7 mouse cellular contexts compared by ENCODE assay signal in the genomic region with DNA sequence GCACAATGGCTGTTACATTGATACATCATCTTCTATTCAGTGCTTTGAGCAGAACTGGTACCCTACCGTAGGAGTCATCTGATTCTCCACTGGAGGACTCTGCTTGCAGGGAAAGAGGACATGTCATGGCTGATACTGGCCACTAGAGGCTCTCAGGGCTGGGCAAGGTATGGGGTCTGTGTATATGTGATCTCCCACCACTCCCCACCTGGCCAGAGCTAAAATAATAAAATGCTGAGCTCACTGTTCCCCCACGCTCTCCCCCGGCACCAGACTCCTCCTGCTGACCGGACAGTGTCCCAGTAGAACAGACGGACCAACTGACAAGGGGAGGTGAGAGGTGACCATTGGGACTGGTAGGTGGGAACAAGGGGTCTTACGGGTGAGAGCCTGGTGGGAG. TPM values are rescaled to one million over a fixed set of nuclear protein-coding genes. Genes with fewer than 3 reads are reported as not detected.
DNase-seq lines count a peak whose midpoint lies in the region; ATAC-seq and TF ChIP-seq lines count a peak whose summit lies in the region.

A gene (plus strand): TSS at position 231 of the 400 bp plus-strand sequence.

- 0 out of 2 replicates have a peak, but pooled peaks have one; percentile 39 for ATAC-seq in forebrain, embryonic 15.5 days (replicated peaks)
- ATAC-seq in hindbrain, embryonic 13.5 days (ENCODE audit: low FRiP score) = no peak; the same call in 1 of the 2 replicates
- ATAC-seq in neural tube, embryonic 15.5 days (ENCODE audit: low FRiP score) = no peak
- ATAC-seq in cerebellum, adult (ENCODE audit: insufficient number of reproducible peaks, low FRiP score, low TSS enrichment) = no peak

- no peak within 1 kb of the TSS for H3K27ac ChIP-seq in testis, adult 2 months (ENCODE audit: control insufficient read depth, insufficient read depth, low read depth, low read length)
- H3K27ac ChIP-seq in forebrain, embryonic 15.5 days (replicated peaks) = peak within 1 kb of the TSS; percentile 47
- peak within 1 kb of the TSS; percentile 30; the same call in 1 of the 2 replicates for H3K27ac ChIP-seq in hindbrain, embryonic 13.5 days
- H3K27ac ChIP-seq in neural tube, embryonic 15.5 days (replicated peaks) = peak within 1 kb of the TSS; percentile 60

- TF ChIP-seq CTCF in testis, adult 2 months (IDR thresholded peaks at IDR 0.05; ENCODE audit: control insufficient read depth, insufficient read depth, insufficient replicate concordance, low read depth, low read length) = peak; percentile 26; the same call in 1 of the 2 replicates

- H3K9ac ChIP-seq in forebrain, embryonic 15.5 days (replicated peaks) = no peak within 1 kb of the TSS
- no peak within 1 kb of the TSS for H3K9ac ChIP-seq in hindbrain, embryonic 13.5 days
- no peak within 1 kb of the TSS for H3K9ac ChIP-seq in neural tube, embryonic 15.5 days (replicated peaks)

- H3K27me3 ChIP-seq in testis, adult 2 months (ENCODE audit: control insufficient read depth, insufficient read depth, low read length) = no peaks in the 10 kb centered on the region
- H3K27me3 ChIP-seq in forebrain, embryonic 15.5 days = no peaks in the 10 kb centered on the region
- no peaks in the 10 kb centered on the region for H3K27me3 ChIP-seq in hindbrain, embryonic 13.5 days
- H3K27me3 ChIP-seq in neural tube, embryonic 15.5 days (replicated peaks) = no peaks in the 10 kb centered on the region

- no peak within 1 kb of the TSS for H3K4me3 ChIP-seq in testis, adult 2 months (ENCODE audit: control insufficient read depth, low read depth, low read length)
- H3K4me3 ChIP-seq in forebrain, embryonic 15.5 days = no peak within 1 kb of the TSS
- H3K4me3 ChIP-seq in hindbrain, embryonic 13.5 days = no peak within 1 kb of the TSS
- H3K4me3 ChIP-seq in neural tube, embryonic 15.5 days (replicated peaks) = no peak within 1 kb of the TSS

- peaks cover 2% of the 10 kb centered on the region for H3K36me3 ChIP-seq in testis, adult 2 months (ENCODE audit: control insufficient read depth, insufficient read depth, low read length)
- H3K36me3 ChIP-seq in forebrain, embryonic 15.5 days = peaks cover 38% of the 10 kb centered on the region
- peaks cover 51% of the 10 kb centered on the region for H3K36me3 ChIP-seq in hindbrain, embryonic 13.5 days
- peaks cover 41% of the 10 kb centered on the region for H3K36me3 ChIP-seq in neural tube, embryonic 15.5 days

- H3K9me3 ChIP-seq in forebrain, embryonic 15.5 days = no peaks in the 10 kb centered on the region
- no peaks in the 10 kb centered on the region for H3K9me3 ChIP-seq in hindbrain, embryonic 13.5 days
- no peaks in the 10 kb centered on the region for H3K9me3 ChIP-seq in neural tube, embryonic 15.5 days (replicated peaks)

- WGBS in forebrain, embryonic 15.5 days = 63% methylated on average over 6 of the region's 6 CpGs
- 68% methylated on average over 6 of the region's 6 CpGs for WGBS in hindbrain, embryonic 13.5 days
- 59% methylated on average over 6 of the region's 6 CpGs for WGBS in neural tube, embryonic 15.5 days

- TF ChIP-seq POLR2A in testis, adult 2 months (IDR thresholded peaks at IDR 0.05; ENCODE audit: control insufficient read depth, low read depth, low read length) = no peak

- no peak for DNase-seq in testis, postnatal 14 days (ENCODE audit: low spot score)
- no peak for DNase-seq in adipocyte (ENCODE audit: low spot score)

- no peak within 1 kb of the TSS for H3K4me2 ChIP-seq in forebrain, embryonic 15.5 days (replicated peaks)
- H3K4me2 ChIP-seq in hindbrain, embryonic 13.5 days = no peak within 1 kb of the TSS
- no peak within 1 kb of the TSS for H3K4me2 ChIP-seq in neural tube, embryonic 15.5 days

- no peaks in the 10 kb centered on the region for H3K4me1 ChIP-seq in testis, adult 2 months (ENCODE audit: control insufficient read depth, insufficient read depth, low read length)
- H3K4me1 ChIP-seq in forebrain, embryonic 15.5 days = peaks cover 11% of the 10 kb centered on the region
- peaks cover 8% of the 10 kb centered on the region; the same call in 1 of the 2 replicates for H3K4me1 ChIP-seq in hindbrain, embryonic 13.5 days (replicated peaks)
- peaks cover 12% of the 10 kb centered on the region for H3K4me1 ChIP-seq in neural tube, embryonic 15.5 days

RNA-seq across cellular contexts. Expression of the gene that starts here (rescaled TPM):
- 8.6 and 10.4 TPM in 2 replicates for polyA plus RNA-seq in testis, adult 2 months (2012; rRNA removed)
- polyA plus RNA-seq in forebrain, embryonic 15.5 days (2015; fragmentation: Nextera tagmentation; extraction: Ambion mirVana) = 0.74 and 1.1 TPM in 2 replicates
- polyA plus RNA-seq in hindbrain, embryonic 13.5 days (2015; fragmentation: Nextera tagmentation; extraction: Ambion mirVana) = 0.99 and 1.5 TPM in 2 replicates
- 1.3 and 1.5 TPM in 2 replicates for polyA plus RNA-seq in neural tube, embryonic 15.5 days (2015; fragmentation: Nextera tagmentation; extraction: Ambion mirVana)
